Mouse (Mus musculus): ENCODE data around the gene Gpr82.

GRCm38 (mm10) chrX:13658616-13659140 is 2.5 kb upstream of the Gpr82 start:
- TF ChIP-seq CTCF (conservative IDR thresholded peaks at IDR 0.05; ENCODE audit: low read length) (no peak), NANOG (IDR thresholded peaks at IDR 0.05; ENCODE audit: borderline replicate concordance, low read length) (no peak)

Measured in E14TG2a.4 (cell line).